Mouse (Mus musculus): ENCODE results near the gene Gpn2.

GRCm38 (mm10) chr4:133631769-133632411, 47.7 kb downstream of the Gpn2 start:
- TF ChIP-seq USF1 (IDR thresholded peaks at IDR 0.05; ENCODE audit: low read depth, low read length), result no peak
- no peak for TF ChIP-seq JUND (conservative IDR thresholded peaks at IDR 0.05; ENCODE audit: low read depth, low read length)
- TF ChIP-seq MEF2A (IDR thresholded peaks at IDR 0.05; ENCODE audit: borderline replicate concordance, low read depth, low read length), result no peak
- no peak for TF ChIP-seq E2F4 (IDR thresholded peaks at IDR 0.05; ENCODE audit: insufficient replicate concordance, low read depth, low read length)
- TF ChIP-seq MAZ (IDR thresholded peaks at IDR 0.05; ENCODE audit: low read depth, low read length), result no peak
